Mouse (Mus musculus): Measurements from ENCODE around the gene Tmem14c.

The Tmem14c gene

DNA sequence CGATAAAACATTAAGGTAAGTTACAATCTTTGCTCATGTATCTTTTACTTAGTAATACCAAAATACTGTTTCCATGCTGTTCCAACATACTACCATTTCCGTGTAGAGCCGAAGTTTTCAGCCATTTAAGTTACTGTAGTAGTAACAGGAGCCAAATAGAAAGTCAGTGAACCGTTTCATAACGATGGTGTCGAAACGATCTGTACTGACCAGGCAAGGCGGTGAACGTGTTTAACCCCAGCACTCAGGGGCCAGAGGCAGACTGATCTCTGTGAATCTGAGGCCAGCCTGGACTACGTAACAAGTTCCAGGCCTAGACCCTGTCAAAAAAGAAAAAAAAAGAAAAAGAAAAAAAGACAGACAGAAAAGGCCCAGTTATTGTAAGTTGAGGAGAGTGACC is 7.8 kb upstream of the Tmem14c start:
- no peak for DNase-seq (ENCODE audit: extremely low read depth, insufficient read length, low spot score)

DNA sequence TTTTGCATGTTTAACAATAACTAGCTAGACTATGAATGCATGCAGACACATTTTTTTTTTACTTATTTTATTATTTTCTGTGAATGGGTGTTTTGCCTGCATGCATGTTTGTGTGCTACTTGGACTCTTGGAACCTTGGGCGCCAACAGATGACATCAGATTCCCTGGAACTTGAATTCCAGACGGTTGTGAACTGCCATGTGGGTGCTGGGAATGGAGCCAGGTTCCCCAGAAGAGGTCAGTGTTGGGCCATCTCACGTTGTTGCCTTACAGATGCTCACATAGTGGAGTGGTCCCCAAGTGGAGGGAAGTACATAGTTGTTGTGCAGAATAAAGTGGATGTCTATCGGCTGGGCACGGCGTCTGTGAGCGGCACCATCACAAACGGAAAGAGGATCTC is 7.1 kb upstream of the Tmem14c start:
- DNase-seq (ENCODE audit: extremely low read depth, insufficient read length, low spot score): no peak

DNA sequence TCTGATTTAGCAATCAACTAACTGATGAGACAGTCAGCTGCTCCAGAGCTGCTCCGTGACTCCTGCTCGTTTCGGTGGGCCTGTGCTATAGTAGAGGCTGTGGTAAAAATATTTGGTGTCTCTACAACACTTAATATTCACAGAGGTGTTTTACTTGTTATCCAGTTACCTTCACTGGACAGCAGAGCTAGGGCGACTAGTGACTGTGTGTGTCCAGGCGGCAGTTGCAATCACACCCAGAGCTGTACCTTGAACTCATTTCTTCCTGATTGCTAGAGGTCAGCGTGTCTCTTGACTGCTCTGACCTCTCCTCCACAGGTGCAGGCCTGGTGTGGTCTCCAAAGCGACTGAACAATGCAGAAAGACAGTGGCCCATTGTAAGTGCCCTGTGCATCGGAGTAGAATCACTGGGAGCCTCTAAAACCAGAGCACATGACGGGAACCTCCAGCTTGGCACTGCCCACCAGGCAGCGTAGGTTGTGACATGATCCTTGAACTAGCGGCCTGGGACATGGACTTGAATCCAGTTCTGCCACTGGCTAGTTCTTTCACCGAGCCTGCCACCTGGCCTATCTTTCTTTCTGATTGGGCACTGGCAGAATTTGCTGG is 809 bp downstream of the Tmem14c start:
- DNase-seq (ENCODE audit: extremely low read depth, insufficient read length, low spot score): no peak

DNA sequence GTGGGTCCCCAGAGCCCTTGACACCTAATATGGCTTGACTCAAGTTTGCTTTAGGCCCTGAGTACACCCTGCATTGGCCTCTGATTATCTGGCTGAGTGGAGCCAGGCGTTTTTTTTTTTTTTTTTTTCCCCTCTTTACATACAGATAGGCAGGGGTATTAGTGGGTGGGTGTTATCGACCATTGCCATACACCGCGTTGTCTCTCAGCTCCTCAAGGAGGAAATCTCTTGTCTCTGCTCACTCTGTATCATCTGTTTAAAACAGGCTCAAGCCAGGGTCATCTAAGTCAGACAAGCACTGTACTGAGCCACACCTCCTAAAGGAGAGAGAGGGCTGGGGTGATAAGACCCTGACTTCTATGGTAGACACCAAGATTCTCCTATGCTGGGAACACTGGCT is 1.7 kb downstream of the Tmem14c start:
- no peak for DNase-seq (ENCODE audit: extremely low read depth, insufficient read length, low spot score)

DNA sequence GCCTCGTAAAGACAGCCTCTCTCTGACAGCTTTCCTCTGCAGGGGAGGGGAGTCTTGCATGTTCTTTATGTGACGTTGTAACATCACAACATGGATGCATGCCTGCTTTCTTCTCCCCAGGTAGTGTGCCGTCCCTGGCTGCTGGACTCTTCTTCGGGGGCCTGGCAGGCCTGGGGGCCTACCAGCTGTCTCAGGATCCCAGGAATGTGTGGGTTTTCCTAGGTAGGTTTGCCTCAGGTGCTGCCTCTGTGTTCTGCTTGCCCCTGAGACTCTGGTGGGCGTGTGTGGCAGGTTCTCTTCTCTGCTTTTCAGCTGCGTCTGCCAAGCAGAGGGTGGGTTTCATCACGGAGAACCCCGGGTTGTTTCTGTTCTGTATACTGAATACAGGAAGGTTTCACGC is 2.1 kb downstream of the Tmem14c start:
- no peak for DNase-seq (ENCODE audit: extremely low read depth, insufficient read length, low spot score)

DNA sequence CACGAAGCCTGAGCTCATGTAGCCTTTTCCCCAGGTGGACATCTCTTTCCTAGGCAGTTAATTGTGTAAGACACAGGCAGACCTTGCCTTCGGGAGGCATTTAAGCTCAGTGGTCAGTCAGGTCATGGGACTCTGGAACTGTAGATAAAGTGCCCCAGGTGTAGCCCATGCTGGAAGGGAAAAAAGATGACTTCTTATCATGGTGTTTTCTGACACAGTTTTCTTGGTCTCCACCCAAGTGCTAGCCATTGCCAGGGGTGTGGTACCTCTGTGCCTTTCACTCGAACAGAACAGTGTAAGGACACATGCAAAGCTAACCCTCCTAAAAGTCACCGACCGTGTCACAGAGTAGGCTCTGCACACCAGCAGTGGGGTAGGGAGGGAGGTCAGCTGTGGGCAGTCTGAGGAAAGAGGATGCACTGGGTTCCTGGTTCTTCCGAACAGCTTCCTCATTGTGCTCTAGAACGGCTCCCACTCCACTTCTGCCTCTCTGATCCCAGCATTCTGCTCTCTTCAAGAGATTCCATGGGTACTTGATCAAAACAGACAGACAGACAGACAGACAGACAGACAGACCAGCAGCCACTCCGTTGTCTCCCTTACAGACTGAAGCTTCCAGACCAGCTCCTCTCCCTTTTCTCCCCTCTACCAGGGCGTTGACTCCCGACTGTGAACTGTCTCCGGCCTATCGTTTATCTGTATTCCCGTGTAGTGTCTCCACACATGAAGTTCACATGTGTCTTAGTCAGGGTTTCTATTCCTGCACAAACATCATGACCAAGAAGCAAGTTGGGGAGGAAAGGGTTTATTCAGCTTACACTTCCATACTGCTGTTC is 2.9 kb downstream of the Tmem14c start:
- no peak for DNase-seq (ENCODE audit: extremely low read depth, insufficient read length, low spot score)

DNA sequence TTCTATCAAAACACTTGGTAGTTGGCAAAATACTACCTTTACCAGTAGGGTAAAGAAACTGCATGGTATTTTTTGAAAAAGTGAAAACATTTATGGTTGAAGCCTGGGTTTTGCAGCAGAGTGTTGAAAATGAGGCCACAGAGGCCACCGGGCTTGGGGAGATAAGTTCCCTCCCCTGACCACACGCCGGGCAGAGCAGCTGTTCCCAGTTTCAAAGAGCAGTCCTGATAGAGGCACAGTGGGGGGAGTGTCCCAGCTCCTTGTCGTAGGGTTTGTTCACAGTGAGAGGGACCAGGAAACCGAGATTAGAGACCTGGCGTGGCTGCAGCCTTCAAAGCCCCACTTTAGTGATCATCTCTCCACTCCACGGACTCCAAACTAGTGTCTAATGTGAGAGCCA is 4.4 kb downstream of the Tmem14c start:
- DNase-seq (ENCODE audit: extremely low read depth, insufficient read length, low spot score): no peak

DNA sequence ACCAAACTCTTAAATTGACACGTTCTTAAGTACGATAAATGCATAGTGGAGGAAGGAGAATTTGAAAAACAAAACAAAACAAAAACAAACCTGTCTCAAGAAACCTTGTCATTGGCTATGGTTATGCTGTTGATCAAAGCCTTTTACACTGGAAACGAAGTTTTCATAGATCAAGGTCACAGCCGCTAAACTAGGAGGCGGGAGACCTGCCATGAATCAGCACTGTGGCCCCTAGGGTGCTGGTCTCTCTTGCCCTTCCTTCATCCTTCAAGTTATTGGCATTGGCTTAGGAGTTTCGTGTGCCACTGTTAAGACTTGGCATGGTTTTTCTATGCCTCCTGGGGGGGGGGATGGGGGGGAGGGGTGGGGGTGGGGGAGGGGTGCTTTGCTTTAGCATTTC is 5.5 kb downstream of the Tmem14c start:
- no peak for DNase-seq (ENCODE audit: extremely low read depth, insufficient read length, low spot score)

DNA sequence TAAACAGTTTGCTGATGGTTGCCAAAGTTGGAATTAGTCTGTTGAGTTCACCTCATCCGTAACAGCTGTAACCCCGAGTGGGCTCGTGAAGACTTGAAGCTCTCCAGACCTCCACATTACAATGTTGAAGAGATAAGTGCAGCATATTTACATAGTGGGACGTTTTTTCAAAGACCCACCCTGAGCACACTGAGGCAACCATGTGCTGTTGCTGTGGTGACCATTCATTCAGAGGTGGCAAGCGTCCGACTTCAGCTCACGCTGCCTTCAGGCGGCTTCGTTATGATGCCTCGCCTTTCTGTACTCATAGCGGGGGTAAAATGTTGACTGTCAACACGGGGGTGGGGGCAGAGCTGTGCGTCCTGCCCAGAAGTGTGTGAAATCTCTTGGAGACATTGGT is 6.0 kb downstream of the Tmem14c start:
- DNase-seq (ENCODE audit: extremely low read depth, insufficient read length, low spot score): no peak

DNA sequence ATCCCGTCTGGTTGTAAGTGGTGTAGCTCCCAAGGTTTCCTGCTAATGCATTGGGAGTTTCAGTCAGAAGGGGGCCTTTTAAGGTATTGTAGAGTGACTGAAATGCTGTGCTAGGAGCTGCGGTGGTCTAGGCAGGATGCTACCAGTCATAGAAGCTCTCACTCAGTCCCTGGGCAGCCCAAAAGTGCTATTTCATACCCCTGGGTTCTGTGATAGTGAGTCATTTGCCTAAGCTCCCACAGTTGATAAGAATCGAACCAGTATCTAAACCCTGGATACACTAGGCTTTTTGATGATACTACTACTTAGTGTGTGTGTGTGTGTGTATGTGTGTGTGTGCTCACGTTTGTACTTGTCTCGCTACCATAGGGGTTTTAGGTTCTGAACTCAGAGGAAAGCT is 14.0 kb downstream of the Tmem14c start:
- no peak for DNase-seq (ENCODE audit: extremely low read depth, insufficient read length, low spot score)

DNA sequence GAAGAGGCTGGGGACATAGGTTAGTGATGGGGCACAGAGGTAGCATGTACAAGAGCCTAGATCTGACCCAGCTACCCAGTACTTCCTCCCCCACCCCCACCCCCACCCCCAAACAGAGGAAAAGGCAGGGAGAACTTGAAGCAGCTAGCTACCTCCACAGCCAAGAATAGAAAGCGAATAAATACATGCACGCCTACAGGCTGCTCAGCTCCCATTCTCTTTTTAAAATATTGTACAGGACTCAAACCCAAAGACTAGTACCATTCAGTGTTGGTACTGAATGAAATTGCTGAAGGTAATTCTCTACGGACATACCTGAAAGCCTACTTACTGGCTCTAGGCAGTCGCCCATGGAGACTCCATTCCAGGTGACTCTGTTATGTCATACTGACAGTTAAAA is 26.4 kb downstream of the Tmem14c start:
- no peak for DNase-seq (ENCODE audit: extremely low read depth, insufficient read length, low spot score)

DNA sequence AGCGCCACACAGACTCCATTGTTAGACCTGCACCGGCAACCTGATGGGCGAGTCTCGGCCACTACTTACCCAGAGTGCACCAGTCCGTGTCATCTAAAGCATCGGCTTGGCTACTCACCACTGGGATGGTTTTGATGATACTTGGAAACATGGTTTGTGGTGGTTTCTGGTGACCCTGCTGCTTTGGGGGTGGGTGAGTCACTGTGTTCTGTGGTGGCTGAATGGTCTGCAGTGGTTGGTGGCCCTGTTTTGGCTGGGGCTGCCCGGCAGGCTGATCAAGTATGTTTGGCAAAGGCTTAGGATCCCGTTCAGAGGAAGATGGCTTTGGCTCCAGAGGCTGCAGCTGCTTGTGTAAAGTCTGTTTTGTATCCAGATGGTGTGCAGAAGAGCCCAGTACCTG is 29.8 kb downstream of the Tmem14c start:
- peak; percentile 25 for DNase-seq (ENCODE audit: extremely low read depth, insufficient read length, low spot score)

DNA sequence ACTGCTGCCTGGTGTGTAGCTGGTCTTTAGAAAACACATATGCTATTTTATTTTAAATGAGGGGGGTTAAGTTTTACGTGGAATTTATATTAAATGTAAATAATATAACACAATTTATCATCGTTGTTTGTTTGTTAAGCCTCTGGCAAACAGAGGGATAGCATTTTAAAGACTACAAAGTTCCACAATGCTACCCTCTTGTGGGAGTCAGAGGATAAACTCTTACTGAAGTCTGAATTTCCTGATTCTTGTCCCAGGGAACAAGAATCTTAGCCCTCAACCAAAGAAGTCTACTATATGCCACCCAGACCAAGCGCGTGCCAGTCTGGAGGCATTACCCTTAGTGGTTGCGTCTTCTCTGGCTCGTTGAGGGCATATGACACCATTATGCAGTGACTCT is 31.2 kb downstream of the Tmem14c start:
- DNase-seq (ENCODE audit: extremely low read depth, insufficient read length, low spot score): no peak

DNA sequence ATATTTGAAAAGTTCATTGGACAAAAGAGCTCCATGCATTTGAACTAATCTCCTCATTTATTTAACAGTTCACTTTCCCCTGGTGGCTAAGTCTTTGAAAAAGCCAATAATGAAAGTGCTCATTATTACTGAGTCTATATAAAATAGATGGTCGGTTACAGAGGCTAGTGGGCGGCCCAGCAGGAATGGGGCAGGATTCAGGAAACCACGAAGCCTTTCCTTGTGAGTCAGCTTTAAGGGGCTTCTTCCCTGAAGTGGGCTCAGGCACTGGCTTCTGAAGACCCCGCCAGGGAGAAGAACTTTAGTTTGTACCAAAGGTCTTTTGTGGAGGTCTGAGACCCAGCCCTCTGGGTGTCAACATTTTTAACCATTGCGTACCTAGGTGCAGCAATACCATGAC is 35.9 kb downstream of the Tmem14c start:
- no peak for DNase-seq (ENCODE audit: extremely low read depth, insufficient read length, low spot score)

DNA sequence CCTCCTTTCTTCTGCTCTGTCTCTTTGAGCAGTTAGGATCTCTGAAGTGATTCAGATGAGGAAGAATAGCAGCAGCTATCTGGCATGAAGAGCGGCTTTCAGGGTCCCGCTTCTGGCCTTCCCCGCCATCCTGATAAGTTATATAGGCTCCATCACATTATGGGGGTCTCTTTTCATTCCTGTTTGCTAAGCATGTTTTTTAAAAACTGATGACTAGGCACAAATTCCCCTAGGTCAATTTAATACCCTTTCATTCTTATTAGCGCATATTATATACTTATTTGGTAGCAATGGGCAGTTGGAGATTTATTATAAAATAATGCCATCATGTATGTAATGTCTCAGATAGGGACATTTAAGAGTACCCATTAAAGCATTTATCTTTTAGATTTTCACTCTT is 51.5 kb downstream of the Tmem14c start:
- DNase-seq (ENCODE audit: extremely low read depth, insufficient read length, low spot score): no peak

DNA sequence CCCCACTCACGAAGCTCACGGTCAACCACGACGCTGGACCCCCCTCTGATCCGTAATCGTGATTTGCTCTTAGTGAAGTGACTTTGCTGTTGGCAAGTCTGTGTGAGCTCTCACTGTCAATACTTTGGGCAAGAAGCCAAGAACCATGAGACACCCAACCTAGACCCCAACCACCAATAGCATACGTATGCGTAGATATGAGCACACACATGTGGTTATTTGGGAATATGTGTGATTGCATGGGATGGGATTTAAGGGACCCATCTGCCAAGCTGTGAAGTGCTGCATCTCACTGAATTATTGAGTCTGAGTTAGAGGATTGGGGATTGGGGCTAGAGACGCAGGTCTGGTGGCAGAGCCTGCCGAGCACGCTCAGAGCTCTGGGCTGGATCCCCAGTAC is 55.5 kb downstream of the Tmem14c start:
- no peak for DNase-seq (ENCODE audit: extremely low read depth, insufficient read length, low spot score)
